Comparison of ENCODE assay signal across 17 mouse cellular contexts in the genomic region with DNA sequence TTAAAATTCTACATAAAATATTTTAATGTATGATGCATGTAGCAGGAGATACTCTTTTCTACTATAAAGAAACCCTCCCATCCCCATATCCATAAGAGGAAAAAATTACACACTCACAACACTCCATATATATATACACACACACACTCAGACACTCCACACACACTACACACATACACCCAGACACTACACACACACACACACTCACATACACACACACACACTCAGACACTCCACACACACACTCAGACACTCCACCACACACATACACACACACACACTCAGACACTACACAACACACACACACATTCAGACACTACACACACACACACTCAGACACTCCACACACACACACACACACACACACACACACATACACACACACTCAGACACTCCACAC.
A peak's percentile ranks its signal among the peaks of the same experiment; 100 is the strongest.
DNase-seq lines count a peak whose midpoint lies in the region; ATAC-seq and TF ChIP-seq lines count a peak whose summit lies in the region.
"Had no signal": no experiment of that assay in that cellular context is flagged by ENCODE, and none has a peak within 500 bp of the region (broad histone marks: within the 10 kb centered on the region; RNA-seq: fewer than 3 reads in every experiment).

No protein-coding gene starts in this region.

- no peak overlapping the region for H3K4me2 ChIP-seq in kidney, embryonic 16.5 days (replicated peaks; ENCODE audit: low read depth, low read length)
- 0 out of 2 replicates have a peak overlapping the region, but pooled peaks have one; percentile 6 for H3K4me2 ChIP-seq in forebrain, embryonic 12.5 days
- H3K4me2 ChIP-seq in hindbrain, embryonic 14.5 days (replicated peaks), result no peak overlapping the region
- no peak overlapping the region for H3K4me2 ChIP-seq in neural tube, embryonic 13.5 days
- no peak overlapping the region for H3K4me2 ChIP-seq in intestine, postnatal 0 days (replicated peaks; ENCODE audit: low read depth)
- H3K4me2 ChIP-seq: heart, embryonic 15.5 days; hindbrain, embryonic 15.5 days; lung, embryonic 14.5 days had no signal

- H3K36me3 ChIP-seq in kidney, embryonic 16.5 days (ENCODE audit: insufficient read depth, low read length), result peaks cover 9% of the 10 kb centered on the region; the same call in 1 of the 2 replicates
- H3K36me3 ChIP-seq in forebrain, embryonic 12.5 days (replicated peaks), result no peaks in the 10 kb centered on the region; the same call in 1 of the 2 replicates
- peaks cover 20% of the 10 kb centered on the region; the same call in 1 of the 2 replicates for H3K36me3 ChIP-seq in hindbrain, embryonic 14.5 days (replicated peaks; ENCODE audit: control insufficient read depth, insufficient read depth)
- H3K36me3 ChIP-seq in neural tube, embryonic 13.5 days, result no peaks in the 10 kb centered on the region
- no peaks in the 10 kb centered on the region for H3K36me3 ChIP-seq in intestine, postnatal 0 days (ENCODE audit: control insufficient read depth, insufficient read depth)
- H3K36me3 ChIP-seq: hindbrain, embryonic 15.5 days had no signal

- no peak overlapping the region for H3K4me3 ChIP-seq in kidney, embryonic 16.5 days (ENCODE audit: low read length)
- no peak overlapping the region for H3K4me3 ChIP-seq in forebrain, embryonic 12.5 days (replicated peaks)
- H3K4me3 ChIP-seq in hindbrain, embryonic 14.5 days (replicated peaks; ENCODE audit: low read length), result no peak overlapping the region
- H3K4me3 ChIP-seq in neural tube, embryonic 13.5 days, result no peak overlapping the region
- H3K4me3 ChIP-seq in intestine, postnatal 0 days (ENCODE audit: low read depth, low read length), result no peak overlapping the region
- H3K4me3 ChIP-seq: heart, embryonic 15.5 days; hindbrain, embryonic 15.5 days had no signal

- no peaks in the 10 kb centered on the region for H3K27me3 ChIP-seq in kidney, embryonic 16.5 days (ENCODE audit: insufficient read depth, low read length)
- no peaks in the 10 kb centered on the region for H3K27me3 ChIP-seq in forebrain, embryonic 12.5 days
- H3K27me3 ChIP-seq in hindbrain, embryonic 14.5 days (ENCODE audit: control insufficient read depth, insufficient read depth, low read length), result no peaks in the 10 kb centered on the region
- no peaks in the 10 kb centered on the region for H3K27me3 ChIP-seq in neural tube, embryonic 13.5 days
- no peaks in the 10 kb centered on the region for H3K27me3 ChIP-seq in intestine, postnatal 0 days (replicated peaks; ENCODE audit: control insufficient read depth, insufficient read depth, low read length)
- H3K27me3 ChIP-seq: heart, embryonic 15.5 days; hindbrain, embryonic 15.5 days; Patski had no signal

- H3K9me3 ChIP-seq in kidney, embryonic 16.5 days (ENCODE audit: low read length), result no peaks in the 10 kb centered on the region
- H3K9me3 ChIP-seq in forebrain, embryonic 12.5 days, result no peaks in the 10 kb centered on the region
- no peaks in the 10 kb centered on the region for H3K9me3 ChIP-seq in hindbrain, embryonic 14.5 days (ENCODE audit: control insufficient read depth, low read length)
- H3K9me3 ChIP-seq in neural tube, embryonic 13.5 days, result no peaks in the 10 kb centered on the region
- no peaks in the 10 kb centered on the region for H3K9me3 ChIP-seq in intestine, postnatal 0 days (ENCODE audit: control insufficient read depth)
- H3K9me3 ChIP-seq: heart, embryonic 15.5 days; hindbrain, embryonic 15.5 days had no signal

- DNase-seq in kidney, postnatal 10 days, result no peak
- no peak for DNase-seq in hindbrain, embryonic 14.5 days (ENCODE audit: low spot score)
- DNase-seq in frontal cortex, adult 2 months (ENCODE audit: extremely low spot score in 1 of 2, low spot score in 1 of 2), result no peak
- no peak for DNase-seq in adrenal gland, postnatal 36 days
- DNase-seq: cerebellum, adult 11-12 months; cerebellum, postnatal 36 days; kidney, adult 8-10 months; liver; lung, embryonic 14.5 days; thymus, postnatal 4 days had no signal

- ATAC-seq in kidney, embryonic 16.5 days (ENCODE audit: low FRiP score, low TSS enrichment), result 0 out of 2 replicates have a peak, but pooled peaks have one; percentile 11
- peak; percentile 2; the same call in 1 of the 2 replicates for ATAC-seq in forebrain, embryonic 12.5 days (ENCODE audit: low FRiP score)
- peak; percentile 38; the same call in 1 of the 2 replicates for ATAC-seq in hindbrain, embryonic 14.5 days (ENCODE audit: low FRiP score)
- ATAC-seq in neural tube, embryonic 13.5 days (ENCODE audit: low read depth), result peak; percentile 25; the same call in 1 of the 2 replicates
- ATAC-seq in intestine, postnatal 0 days, result no peak

- no peak for TF ChIP-seq CTCF in intestine, postnatal 0 days (IDR thresholded peaks at IDR 0.05; ENCODE audit: low read depth)

- no peak overlapping the region for H3K27ac ChIP-seq in kidney, embryonic 16.5 days (ENCODE audit: low read length)
- H3K27ac ChIP-seq in forebrain, embryonic 12.5 days, result peak overlapping the region; percentile 84
- H3K27ac ChIP-seq in hindbrain, embryonic 14.5 days, result peak overlapping the region; percentile 58
- 0 out of 2 replicates have a peak overlapping the region, but pooled peaks have one; percentile 49 for H3K27ac ChIP-seq in neural tube, embryonic 13.5 days (replicated peaks)
- no peak overlapping the region for H3K27ac ChIP-seq in intestine, postnatal 0 days (ENCODE audit: low read depth, low read length)
- H3K27ac ChIP-seq: heart, embryonic 15.5 days had no signal

- H3K9ac ChIP-seq in kidney, embryonic 16.5 days (replicated peaks; ENCODE audit: low read length), result no peak overlapping the region
- H3K9ac ChIP-seq in forebrain, embryonic 12.5 days, result 0 out of 2 replicates have a peak overlapping the region, but pooled peaks have one; percentile 18
- H3K9ac ChIP-seq in hindbrain, embryonic 14.5 days, result no peak overlapping the region
- no peak overlapping the region for H3K9ac ChIP-seq in neural tube, embryonic 13.5 days
- no peak overlapping the region for H3K9ac ChIP-seq in intestine, postnatal 0 days (ENCODE audit: low read depth, low read length)
- H3K9ac ChIP-seq: heart, embryonic 15.5 days; hindbrain, embryonic 15.5 days; lung, embryonic 14.5 days had no signal

- H3K4me1 ChIP-seq in kidney, embryonic 16.5 days (ENCODE audit: insufficient read depth, low read length), result peaks cover 17% of the 10 kb centered on the region; the same call in 1 of the 2 replicates
- peaks cover 26% of the 10 kb centered on the region for H3K4me1 ChIP-seq in forebrain, embryonic 12.5 days
- H3K4me1 ChIP-seq in hindbrain, embryonic 14.5 days (replicated peaks; ENCODE audit: control insufficient read depth, insufficient read depth, low read length), result peaks cover 8% of the 10 kb centered on the region; the same call in 1 of the 2 replicates
- peaks cover 35% of the 10 kb centered on the region for H3K4me1 ChIP-seq in neural tube, embryonic 13.5 days (replicated peaks)
- H3K4me1 ChIP-seq in intestine, postnatal 0 days (replicated peaks; ENCODE audit: control insufficient read depth, insufficient read depth, low read length), result no peaks in the 10 kb centered on the region

Comparison
In these comparisons a context has a peak if more than half of its experiments do, and no peak if none do; other contexts are left out.
1. H3K27ac ChIP-seq: peak in forebrain, embryonic 12.5 days (single experiment), hindbrain, embryonic 14.5 days (single experiment) and neural tube, embryonic 13.5 days (single experiment); none in kidney, embryonic 16.5 days (single experiment) and intestine, postnatal 0 days (single experiment).